Mouse (Mus musculus): Measurements from ENCODE around the gene Tmem189. TPM values are rescaled to one million over a fixed set of nuclear protein-coding genes. Genes with fewer than 3 reads are reported as not detected.

Gene Tmem189
- polyA plus RNA-seq, 1 experiment from 2014 or later: 30.4 TPM

DNA sequence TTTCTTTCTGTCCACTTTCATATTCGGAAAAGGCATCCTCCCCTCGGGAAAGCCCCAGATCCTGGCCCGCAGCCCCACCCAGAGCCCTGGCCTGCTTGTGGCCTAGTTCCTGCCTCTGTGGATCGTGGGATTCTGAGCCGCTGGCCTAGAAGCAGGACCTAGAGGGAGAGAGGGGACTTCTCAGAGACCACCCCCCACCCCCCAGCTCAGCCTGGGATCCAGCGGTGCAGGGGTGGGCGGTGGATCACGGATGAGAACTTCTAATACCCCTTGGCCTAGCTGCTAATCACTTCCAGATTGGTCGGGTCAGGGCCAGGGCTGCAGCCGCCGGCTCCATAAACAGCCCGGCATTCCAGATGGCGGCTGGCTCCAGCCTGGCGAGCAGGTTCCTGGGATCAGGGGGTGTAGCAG is 93.9 kb downstream of the Tmem189 start:
- no peak overlapping the region for H3K9ac ChIP-seq
- no peak for ATAC-seq
- 69% methylated on average over 14 of the region's 14 CpGs for WGBS (ENCODE audit: insufficient replicate concordance)

DNA sequence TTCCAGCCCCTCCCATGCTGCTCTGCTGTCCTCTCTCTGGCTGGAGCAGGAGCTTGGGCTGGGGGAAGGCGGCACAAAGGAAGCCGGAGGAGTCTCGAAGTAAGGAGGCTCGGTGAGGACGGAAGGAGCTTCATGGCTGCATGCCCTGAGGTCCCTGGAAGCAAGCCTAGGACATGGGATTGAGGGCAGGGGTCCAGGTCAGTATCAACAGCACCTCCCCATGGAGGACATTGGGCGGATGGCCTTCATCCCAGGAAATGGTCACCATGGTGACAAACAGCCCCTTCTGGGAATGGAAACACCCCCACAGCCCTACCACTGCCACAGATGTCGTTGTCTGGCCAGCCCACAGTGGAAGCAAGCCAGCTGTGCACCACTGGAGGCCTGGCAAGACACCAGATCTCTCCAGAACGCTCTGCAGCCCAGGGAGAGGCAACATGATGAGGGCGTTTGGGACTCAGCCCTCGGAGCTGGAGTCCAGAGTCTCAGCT is 95.1 kb downstream of the Tmem189 start:
- Histone ChIP-seq H3K36me3 (no peaks in the 10 kb centered on the region), H3K27ac (peak overlapping the region; percentile 20; the same call in 1 of the 2 replicates), H3K9me3 (replicated peaks) (no peaks in the 10 kb centered on the region), H3K4me2 (no peak overlapping the region), H3K27me3 (replicated peaks) (peaks cover 15% of the 10 kb centered on the region), H3K4me1 (peaks cover 22% of the 10 kb centered on the region), H3K4me3 (no peak overlapping the region), H3K9ac (no peak overlapping the region)
- no peak for ATAC-seq
- WGBS (ENCODE audit: insufficient replicate concordance): 50% methylated on average over 10 of the region's 10 CpGs

More for the DNA sequence above, 93.9 kb downstream of the Tmem189 start:
- Histone ChIP-seq H3K36me3 (no peaks in the 10 kb centered on the region), H3K4me1 (peaks cover 12% of the 10 kb centered on the region), H3K4me2 (no peak overlapping the region), H3K27ac (no peak overlapping the region; the same call in 1 of the 2 replicates), H3K9me3 (replicated peaks) (no peaks in the 10 kb centered on the region), H3K4me3 (no peak overlapping the region), H3K27me3 (replicated peaks) (peaks cover 15% of the 10 kb centered on the region)

DNA sequence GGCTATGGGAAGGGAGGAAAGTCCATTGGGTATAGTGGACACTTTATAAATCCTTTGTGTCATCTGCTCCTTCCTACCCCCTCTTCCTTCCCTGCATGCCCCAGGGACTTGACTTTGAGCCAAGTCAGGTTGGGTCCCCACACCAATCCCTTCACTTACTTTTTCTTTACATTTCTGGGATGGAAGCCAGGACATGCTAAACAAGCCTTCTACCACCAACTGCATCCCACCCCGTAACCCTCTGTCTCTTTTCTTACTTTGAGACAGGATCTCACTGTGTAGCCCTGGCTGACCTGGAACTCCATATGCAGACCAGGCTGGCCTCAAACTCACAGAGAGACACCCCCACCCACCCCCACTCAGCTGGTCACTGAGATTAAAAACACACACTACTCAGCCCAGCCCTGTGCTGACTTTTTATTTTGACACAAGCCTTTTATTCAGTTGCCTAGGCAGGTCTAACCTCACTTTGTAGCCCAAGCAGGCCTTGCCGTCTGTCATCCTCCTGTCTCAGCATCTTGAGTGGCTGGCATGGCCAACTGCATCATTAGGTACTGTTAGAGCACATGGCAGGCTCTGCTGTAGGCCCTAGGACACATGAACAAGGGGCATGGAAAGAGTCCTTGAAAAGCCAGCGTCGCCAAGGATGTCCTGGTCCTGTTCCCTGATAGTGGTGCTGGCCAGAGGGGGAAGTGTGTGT is 95.9 kb downstream of the Tmem189 start:
- no peak overlapping the region for H3K4me3 ChIP-seq
- ATAC-seq: no peak
- H3K27me3 ChIP-seq (replicated peaks): peaks cover 15% of the 10 kb centered on the region
- H3K9me3 ChIP-seq (replicated peaks): no peaks in the 10 kb centered on the region
- no peak overlapping the region for H3K4me2 ChIP-seq
- H3K4me1 ChIP-seq: peaks cover 29% of the 10 kb centered on the region
- H3K36me3 ChIP-seq: no peaks in the 10 kb centered on the region
- peak overlapping the region; percentile 20 for H3K27ac ChIP-seq
- no peak overlapping the region for H3K9ac ChIP-seq
- WGBS (ENCODE audit: insufficient replicate concordance): 67% methylated on average over 4 of the region's 4 CpGs

Small RNA genes within 50 kb of the gene (microRNA-seq; reads per million reads assigned to microRNA genes)
- not detected for gene Gm22355

Other genes starting within 250 kb of the Tmem189 start
- 37.6 and 37.9 TPM in 2 replicates for gene Rnf114, start 197.2 kb downstream of the Tmem189 start, polyA plus RNA-seq (2016; fragmentation: Nextera tagmentation; extraction: Ambion mirVana)
- gene Spata2, start 196.9 kb downstream of the Tmem189 start, polyA plus RNA-seq (2016; fragmentation: Nextera tagmentation; extraction: Ambion mirVana): 11.0 TPM in 2 replicates
- gene Snai1, start 151.6 kb downstream of the Tmem189 start, polyA plus RNA-seq (2016; fragmentation: Nextera tagmentation; extraction: Ambion mirVana): 4.9 and 5.0 TPM in 2 replicates
- gene Ube2v1, start 57.7 kb downstream of the Tmem189 start, polyA plus RNA-seq (2016; fragmentation: Nextera tagmentation; extraction: Ambion mirVana): 256 and 259 TPM in 2 replicates
- 1.8 and 4.8 TPM in 2 replicates for gene Gm20431, start 28.3 kb downstream of the Tmem189 start, polyA plus RNA-seq (2016; fragmentation: Nextera tagmentation; extraction: Ambion mirVana)
- 21.8 and 23.4 TPM in 2 replicates for gene Cebpb, start 907 bp downstream of the Tmem189 start, polyA plus RNA-seq (2016; fragmentation: Nextera tagmentation; extraction: Ambion mirVana)
- gene Ptpn1, start 242.2 kb upstream of the Tmem189 start, polyA plus RNA-seq (2016; fragmentation: Nextera tagmentation; extraction: Ambion mirVana): 38.4 and 39.2 TPM in 2 replicates